Mouse (Mus musculus) layer of hippocampus, adult 18-20 months (tissue): ENCODE results near the gene Lingo1. TPM values are rescaled to one million over a fixed set of nuclear protein-coding genes. Genes with fewer than 3 reads are reported as not detected.

Source experiments
- total RNA-seq, 2 experiments: library from RNA; stranded (reverse); gene quantifications; 2 replicates each; pipeline ENCODE4 v1.2.3; 2021

Lingo1 gene
- total RNA-seq, 2 experiments from 2014 or later: 261 to 262 TPM

Other genes starting within 250 kb of the Lingo1 start
- not detected for gene Odf3l1, start 68.2 kb upstream of the Lingo1 start, total RNA-seq
- gene Cspg4, start 68.6 kb upstream of the Lingo1 start, total RNA-seq: 10 to 100 TPM; 13.8 to 17.0 TPM
- gene Snx33, start 131.9 kb upstream of the Lingo1 start, total RNA-seq: 1 to 10 TPM; 8.5 to 9.3 TPM
- 10 to 100 TPM; 56.1 to 57.1 TPM for gene Imp3, start 141.0 kb upstream of the Lingo1 start, total RNA-seq
- 10 to 100 TPM; 16.7 to 19.3 TPM for gene Snupn, start 154.4 kb upstream of the Lingo1 start, total RNA-seq
- 10 to 100 TPM; 29.6 to 31.6 TPM for gene Ptpn9, start 198.5 kb upstream of the Lingo1 start, total RNA-seq